Mouse (Mus musculus) left cerebral cortex, postnatal 14 days (tissue): ENCODE data around the gene Tnfrsf13b. TPM values are rescaled to one million over a fixed set of nuclear protein-coding genes. Genes with fewer than 3 reads are reported as not detected.

Source experiments
- DNase-seq, 2 experiments: peaks; one replicate each; pipeline ENCODE4 v3.0.0; 2021 to 2022; ENCODE audit warnings: low spot score in 2 of 2, mixed read lengths in 1 of 2
- intact Hi-C: fragments of 180-260 bp; cut with DNase I; formaldehyde crosslinking; loops from one replicate; pipeline ENCODE4 v1.15.1; 2025
- long read RNA-seq, 2 experiments: library from polyadenylated mRNA; stranded (forward); transcript quantifications; one replicate each; pipeline ENCODE4 v2.0.0; 2021
- total RNA-seq, 2 experiments: library from RNA; stranded (reverse); gene quantifications; 2 replicates each; pipeline ENCODE4 v1.2.3; 2021

Gene Tnfrsf13b
- 1 to 10 TPM; 1.2 to 1.6 TPM for total RNA-seq
- long read RNA-seq, experiment 1, transcript Tnfrsf13b-205 (3 exons, 764 nt): major isoform, 6 of 6 reads
- long read RNA-seq, experiment 1, partial matches to known transcripts: 0 of 6 reads
- long read RNA-seq, experiment 1, other reads (novel, unspliced or antisense): 0 of 6 reads
- long read RNA-seq, experiment 2, partial matches to known transcripts: 0 of 4 reads
- long read RNA-seq, experiment 2, other reads (novel, unspliced or antisense): 0 of 4 reads

GRCm38 (mm10) chr11:61126606-61127355 is at the start of gene Tnfrsf13b:
Gene Tnfrsf13b, plus strand, starts transcription at chr11:61126755.
- intact Hi-C loops: no loop called here

GRCm38 (mm10) chr11:61081624-61082023 is 44.9 kb upstream of the Tnfrsf13b start:
- no peak for DNase-seq
- intact Hi-C loops: no loop called here

More at GRCm38 (mm10) chr11:61126606-61127355, at the start of gene Tnfrsf13b:
- no peak for DNase-seq

GRCm38 (mm10) chr11:61090195-61090594 is 36.4 kb upstream of the Tnfrsf13b start:
- intact Hi-C loops: loop anchor here (5.0 kb wide), 1 partner anchor 158 kb away; the partner anchor contains the start of gene Map2k3
- DNase-seq: no peak

GRCm38 (mm10) chr11:61091192-61091591 is 35.4 kb upstream of the Tnfrsf13b start:
- DNase-seq: no peak
- intact Hi-C loops: loop anchor here (1.0 to 5.0 kb wide), 2 partner anchors 137 to 159 kb away; partner anchors contain the start of gene Map2k3

GRCm38 (mm10) chr11:61091642-61092262 is 34.8 kb upstream of the Tnfrsf13b start:
- DNase-seq: peak; percentile 75 to 89
- intact Hi-C loops: loop anchor here (1.0 to 5.0 kb wide), 2 partner anchors 137 to 159 kb away; partner anchors contain the start of gene Map2k3

- intact Hi-C loops: no loop called here
- DNase-seq: no peak
These were observed 28.5 kb upstream of the Tnfrsf13b start for GRCm38 (mm10) chr11:61098046-61098445.

GRCm38 (mm10) chr11:61102397-61103339 is 23.9 kb upstream of the Tnfrsf13b start:
- intact Hi-C loops: loop anchor here (5.0 to 10.0 kb wide), 4 partner anchors 40 to 402 kb away; partner anchors contain the start of genes B9d1 and Slc47a2
- DNase-seq: no peak

GRCm38 (mm10) chr11:61104241-61104901 is 22.2 kb upstream of the Tnfrsf13b start:
- intact Hi-C loops: loop anchor here (2.0 to 10.0 kb wide), 5 partner anchors 38 to 400 kb away; partner anchors contain the start of genes B9d1 and Slc47a2
- peak; percentile 87 to 93 for DNase-seq

GRCm38 (mm10) chr11:61108911-61109361 is 17.6 kb upstream of the Tnfrsf13b start:
- no peak for DNase-seq
- intact Hi-C loops: loop anchor here (5.0 to 10.0 kb wide), 3 partner anchors 48 to 396 kb away; partner anchors contain the start of genes B9d1 and Slc47a2

GRCm38 (mm10) chr11:61109707-61110106 is 16.8 kb upstream of the Tnfrsf13b start:
- DNase-seq: no peak
- intact Hi-C loops: loop anchor here (5.0 to 10.0 kb wide), 3 partner anchors 48 to 395 kb away; partner anchors contain the start of genes B9d1 and Slc47a2

GRCm38 (mm10) chr11:61110113-61110512 is 16.4 kb upstream of the Tnfrsf13b start:
- no peak for DNase-seq
- intact Hi-C loops: no loop called here

- intact Hi-C loops: no loop called here
These were observed 15.6 kb upstream of the Tnfrsf13b start for GRCm38 (mm10) chr11:61110928-61111327.

GRCm38 (mm10) chr11:61111472-61111871 is 15.1 kb upstream of the Tnfrsf13b start:
- no peak for DNase-seq
- intact Hi-C loops: no loop called here

More at GRCm38 (mm10) chr11:61110928-61111327, 15.6 kb upstream of the Tnfrsf13b start:
- no peak for DNase-seq

- intact Hi-C loops: no loop called here
- DNase-seq: no peak
These were observed 14.1 kb upstream of the Tnfrsf13b start for GRCm38 (mm10) chr11:61112323-61112995.

GRCm38 (mm10) chr11:61116226-61116625 is 10.3 kb upstream of the Tnfrsf13b start:
- intact Hi-C loops: no loop called here
- DNase-seq: no peak

- intact Hi-C loops: no loop called here
- DNase-seq: no peak
These were observed 6.5 kb upstream of the Tnfrsf13b start for GRCm38 (mm10) chr11:61119996-61120583.

- intact Hi-C loops: no loop called here
- no peak for DNase-seq
These were observed 4.2 kb upstream of the Tnfrsf13b start for GRCm38 (mm10) chr11:61122283-61122768.
